Mouse (Mus musculus) G1E (cell line): Measurements from ENCODE around the gene Ccdc106.

Experiments used
- CTCF ChIP-seq: IDR thresholded peaks from 2 replicates; pipeline ENCODE4 v1.5.1; 2012; ENCODE audit warnings: low read depth, low read length, inconsistent platforms, mixed read lengths
- GATA1 ChIP-seq: IDR thresholded peaks from 2 replicates; pipeline ENCODE4 v1.6.1; 2012; ENCODE audit warnings: borderline replicate concordance, low read length, inconsistent platforms, mixed read lengths
- POLR2AphosphoS5 ChIP-seq: IDR thresholded peaks from 2 replicates; pipeline ENCODE4 v1.6.1; 2012; ENCODE audit warnings: low read depth, low read length, inconsistent platforms; ENCODE audit not compliant: insufficient replicate concordance
- TAL1 ChIP-seq: conservative IDR thresholded peaks from 2 replicates; pipeline ENCODE4 v1.6.1; 2012; ENCODE audit warnings: low read depth, low read length, inconsistent platforms, mixed read lengths

DNA sequence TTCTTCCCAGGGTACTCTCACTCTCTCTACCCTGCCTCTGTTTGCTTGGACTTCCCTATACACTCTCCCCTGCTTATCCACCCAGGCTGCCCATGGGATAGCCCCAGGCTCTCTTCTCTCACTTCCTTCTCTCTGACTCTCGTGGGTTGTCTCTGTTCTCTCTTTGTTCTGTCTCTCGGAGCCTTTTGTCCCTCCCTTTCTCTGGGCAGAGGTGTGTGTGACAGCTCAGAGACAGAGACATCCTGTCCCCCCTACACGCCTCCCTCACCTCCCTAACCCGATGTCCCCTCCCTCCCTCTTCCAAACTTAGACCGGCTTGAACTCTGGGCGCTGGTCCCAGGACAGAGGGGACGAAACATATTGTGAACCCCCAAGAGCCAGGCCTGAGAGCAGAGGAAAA, 48.6 kb upstream of the Ccdc106 start:
- TF ChIP-seq CTCF (no peak), TAL1 (no peak), GATA1 (no peak), POLR2AphosphoS5 (no peak)
